ENCODE assay signal across 8 mouse cellular contexts in genomic region chr9:64173666-64174220, GRCm38 (mm10). TPM values are rescaled to one million over a fixed set of nuclear protein-coding genes. Genes with fewer than 3 reads are reported as not detected.
DNase-seq lines count a peak whose midpoint lies in the region; ATAC-seq and TF ChIP-seq lines count a peak whose summit lies in the region.

No protein-coding gene starts in this region.

- H3K9ac ChIP-seq in kidney, embryonic 15.5 days = peak overlapping the region; percentile 92
- peak overlapping the region; percentile 95 for H3K9ac ChIP-seq in hindbrain, embryonic 15.5 days
- H3K9ac ChIP-seq in midbrain, embryonic 15.5 days = peak overlapping the region; percentile 81

- ATAC-seq in kidney, embryonic 15.5 days (replicated peaks; ENCODE audit: low FRiP score) = no peak
- no peak for ATAC-seq in hindbrain, embryonic 15.5 days (ENCODE audit: low FRiP score, low read depth)
- ATAC-seq in midbrain, embryonic 15.5 days (replicated peaks) = no peak

- H3K27me3 ChIP-seq in kidney, embryonic 15.5 days = no peaks in the 10 kb centered on the region
- no peaks in the 10 kb centered on the region for H3K27me3 ChIP-seq in hindbrain, embryonic 15.5 days
- H3K27me3 ChIP-seq in midbrain, embryonic 15.5 days (replicated peaks) = no peaks in the 10 kb centered on the region

- H3K4me3 ChIP-seq in kidney, embryonic 15.5 days (replicated peaks) = peak overlapping the region; percentile 96
- peak overlapping the region; percentile 92 for H3K4me3 ChIP-seq in bone marrow, adult 2 months (replicated peaks; ENCODE audit: control insufficient read depth, low read depth, low read length)
- H3K4me3 ChIP-seq in hindbrain, embryonic 15.5 days = peak overlapping the region; percentile 99
- H3K4me3 ChIP-seq in midbrain, embryonic 15.5 days = peak overlapping the region; percentile 79

- H3K9me3 ChIP-seq in kidney, embryonic 15.5 days (replicated peaks) = no peaks in the 10 kb centered on the region
- H3K9me3 ChIP-seq in hindbrain, embryonic 15.5 days = no peaks in the 10 kb centered on the region
- no peaks in the 10 kb centered on the region for H3K9me3 ChIP-seq in midbrain, embryonic 15.5 days

- DNase-seq in kidney, adult 18-20 months = no peak
- no peak for DNase-seq in right cerebral cortex, postnatal 25 days
- DNase-seq in embryo, embryonic 10.5 days (ENCODE audit: low spot score) = no peak
- DNase-seq in cerebellum, postnatal 4 days (ENCODE audit: low spot score in 2 of 2) = no peak

- H3K4me1 ChIP-seq in kidney, embryonic 15.5 days = peaks cover 38% of the 10 kb centered on the region
- no peaks in the 10 kb centered on the region; the same call in 1 of the 2 replicates for H3K4me1 ChIP-seq in bone marrow, adult 2 months (ENCODE audit: control insufficient read depth, insufficient read depth, low read length)
- H3K4me1 ChIP-seq in hindbrain, embryonic 15.5 days (replicated peaks) = peaks cover 28% of the 10 kb centered on the region
- peaks cover 24% of the 10 kb centered on the region for H3K4me1 ChIP-seq in midbrain, embryonic 15.5 days

- TF ChIP-seq POLR2A in bone marrow, adult 2 months (IDR thresholded peaks at IDR 0.05; ENCODE audit: borderline replicate concordance, control insufficient read depth, low read depth, low read length) = no peak

- no peak for TF ChIP-seq CTCF in bone marrow, adult 2 months (IDR thresholded peaks at IDR 0.05; ENCODE audit: control insufficient read depth, insufficient read depth, low read length)

- under 1% methylated on average over 16 of the region's 16 CpGs for WGBS in kidney, embryonic 15.5 days
- under 1% methylated on average over 16 of the region's 16 CpGs for WGBS in bone marrow, adult 2 months
- under 1% methylated on average over 16 of the region's 16 CpGs for whole genome bisulfite sequencing in hindbrain, embryonic 15.5 days
- under 1% methylated on average over 16 of the region's 16 CpGs for WGBS in midbrain, embryonic 15.5 days

- H3K27ac ChIP-seq in kidney, embryonic 15.5 days = peak overlapping the region; percentile 99
- peak overlapping the region; percentile 44 for H3K27ac ChIP-seq in bone marrow, adult 2 months (ENCODE audit: control insufficient read depth, insufficient read depth, low read depth, low read length, poor library complexity)
- peak overlapping the region; percentile 93 for H3K27ac ChIP-seq in hindbrain, embryonic 15.5 days (replicated peaks)
- peak overlapping the region; percentile 84 for H3K27ac ChIP-seq in midbrain, embryonic 15.5 days

- H3K4me2 ChIP-seq in kidney, embryonic 15.5 days = peak overlapping the region; percentile 73
- H3K4me2 ChIP-seq in hindbrain, embryonic 15.5 days = peak overlapping the region; percentile 65
- H3K4me2 ChIP-seq in midbrain, embryonic 15.5 days = peak overlapping the region; percentile 82

- peaks cover 43% of the 10 kb centered on the region for H3K36me3 ChIP-seq in kidney, embryonic 15.5 days
- peaks cover 38% of the 10 kb centered on the region for H3K36me3 ChIP-seq in hindbrain, embryonic 15.5 days
- H3K36me3 ChIP-seq in midbrain, embryonic 15.5 days (replicated peaks) = peaks cover 35% of the 10 kb centered on the region

RNA-seq across cellular contexts. Expression of gene Rpl4, which starts 0.6 kb away (rescaled TPM):
- 1,178 and 1,188 TPM in 2 replicates for polyA plus RNA-seq in kidney, embryonic 15.5 days (2015; fragmentation: Nextera tagmentation; extraction: Ambion mirVana)
- 628 and 1,066 TPM in 2 replicates for polyA plus RNA-seq in bone marrow, adult 2 months (2011; ENCODE audit: insufficient read depth, insufficient read length, low replicate concordance, missing spikeins)
- 562 and 595 TPM in 2 replicates for polyA plus RNA-seq in hindbrain, embryonic 15.5 days (2015; fragmentation: Nextera tagmentation; extraction: Ambion mirVana)
- polyA plus RNA-seq in midbrain, embryonic 15.5 days (2015; fragmentation: Nextera tagmentation; extraction: Ambion mirVana) = 543 and 555 TPM in 2 replicates

RNA-seq across cellular contexts. Expression of gene Zwilch, which starts 0.8 kb away (rescaled TPM):
- 26.3 and 29.1 TPM in 2 replicates for polyA plus RNA-seq in kidney, embryonic 15.5 days (2015; fragmentation: Nextera tagmentation; extraction: Ambion mirVana)
- 26.9 and 29.9 TPM in 2 replicates for polyA plus RNA-seq in bone marrow, adult 2 months (2011; ENCODE audit: insufficient read depth, insufficient read length, low replicate concordance, missing spikeins)
- 5.6 and 6.7 TPM in 2 replicates for polyA plus RNA-seq in hindbrain, embryonic 15.5 days (2015; fragmentation: Nextera tagmentation; extraction: Ambion mirVana)
- 4.9 and 5.2 TPM in 2 replicates for polyA plus RNA-seq in midbrain, embryonic 15.5 days (2015; fragmentation: Nextera tagmentation; extraction: Ambion mirVana)

RNA-seq across cellular contexts. Expression of gene Snapc5, which starts 5.3 kb away (rescaled TPM):
- 34.3 and 35.6 TPM in 2 replicates for polyA plus RNA-seq in kidney, embryonic 15.5 days (2015; fragmentation: Nextera tagmentation; extraction: Ambion mirVana)
- polyA plus RNA-seq in bone marrow, adult 2 months (2011; ENCODE audit: insufficient read depth, insufficient read length, low replicate concordance, missing spikeins) = 13.0 and 30.2 TPM in 2 replicates
- 34.3 and 41.4 TPM in 2 replicates for polyA plus RNA-seq in hindbrain, embryonic 15.5 days (2015; fragmentation: Nextera tagmentation; extraction: Ambion mirVana)
- polyA plus RNA-seq in midbrain, embryonic 15.5 days (2015; fragmentation: Nextera tagmentation; extraction: Ambion mirVana) = 33.9 and 36.6 TPM in 2 replicates

RNA-seq across cellular contexts. Expression of gene Lctl, which starts 56.8 kb away (rescaled TPM):
- 0.16 and 0.51 TPM in 2 replicates for polyA plus RNA-seq in kidney, embryonic 15.5 days (2015; fragmentation: Nextera tagmentation; extraction: Ambion mirVana)
- not detected in 2 replicates for polyA plus RNA-seq in bone marrow, adult 2 months (2011; ENCODE audit: insufficient read depth, insufficient read length, low replicate concordance, missing spikeins)
- polyA plus RNA-seq in hindbrain, embryonic 15.5 days (2015; fragmentation: Nextera tagmentation; extraction: Ambion mirVana) = not detected in 2 replicates
- polyA plus RNA-seq in midbrain, embryonic 15.5 days (2015; fragmentation: Nextera tagmentation; extraction: Ambion mirVana) = not detected in 2 replicates

Comparison
In these comparisons a context has a peak if more than half of its experiments do, and no peak if none do; other contexts are left out.
1. H3K27ac ChIP-seq: peak in every context shown above with its lines; median percentile 99 in kidney, embryonic 15.5 days; 93 in hindbrain, embryonic 15.5 days; 84 in midbrain, embryonic 15.5 days; 44 in bone marrow, adult 2 months.